Mouse (Mus musculus) embryo, embryonic 10.5 days (tissue): Measurements from ENCODE around the gene Gm5431.
"Not testable (repeated sequence)": the region's sequence is repeated elsewhere in the genome, so short reads cannot be mapped to it uniquely, and the experiment has no call there.

Experiments used
- DNase-seq: peaks from one replicate; pipeline ENCODE4 v3.0.0-alpha.2; 2015; ENCODE audit warnings: low spot score

Gene Gm5431

GRCm38 (mm10) chr11:48902021-48902420, at the start of gene Gm5431:
TSS of gene Gm5431 (minus strand) at chr11:48902214.
- DNase-seq: no peak

GRCm38 (mm10) chr11:48946090-48946489, 44.1 kb upstream of the Gm5431 start, which contains the start of gene Psme2b:
TSS of gene Psme2b (minus strand) at chr11:48946190.
- DNase-seq: not testable (repeated sequence)

GRCm38 (mm10) chr11:48939286-48939685, 37.3 kb upstream of the Gm5431 start:
- not testable (repeated sequence) for DNase-seq

- DNase-seq: not testable (repeated sequence)
Measured at GRCm38 (mm10) chr11:48935291-48935690, 33.3 kb upstream of the Gm5431 start.

GRCm38 (mm10) chr11:48933923-48934322, 31.9 kb upstream of the Gm5431 start:
- DNase-seq: not testable (repeated sequence)

- not testable (repeated sequence) for DNase-seq
Measured at GRCm38 (mm10) chr11:48933422-48933821, 31.4 kb upstream of the Gm5431 start.

GRCm38 (mm10) chr11:48928068-48928467, 26.1 kb upstream of the Gm5431 start:
- not testable (repeated sequence) for DNase-seq

GRCm38 (mm10) chr11:48926437-48926836, 24.4 kb upstream of the Gm5431 start:
- not testable (repeated sequence) for DNase-seq

- not testable (repeated sequence) for DNase-seq
Measured at GRCm38 (mm10) chr11:48923818-48924217, 21.8 kb upstream of the Gm5431 start.

- no peak for DNase-seq
Measured at GRCm38 (mm10) chr11:48918380-48918779, 16.4 kb upstream of the Gm5431 start.

- DNase-seq: no peak
Measured at GRCm38 (mm10) chr11:48913611-48914010, 11.6 kb upstream of the Gm5431 start.

GRCm38 (mm10) chr11:48908459-48908858, 6.4 kb upstream of the Gm5431 start:
- no peak for DNase-seq

GRCm38 (mm10) chr11:48901567-48901930, 465 bp downstream of the Gm5431 start:
- not testable (repeated sequence) for DNase-seq

GRCm38 (mm10) chr11:48900654-48901566, 1.1 kb downstream of the Gm5431 start:
- not testable (repeated sequence) for DNase-seq

GRCm38 (mm10) chr11:48898812-48899431, 3.1 kb downstream of the Gm5431 start:
- DNase-seq: no peak

GRCm38 (mm10) chr11:48876680-48877079, 25.3 kb downstream of the Gm5431 start:
- DNase-seq: no peak

GRCm38 (mm10) chr11:48875343-48875837, 26.6 kb downstream of the Gm5431 start:
- not testable (repeated sequence) for DNase-seq

- peak; percentile 81 for DNase-seq
Measured at GRCm38 (mm10) chr11:48874465-48874864, 27.5 kb downstream of the Gm5431 start.

- no peak for DNase-seq
Measured at GRCm38 (mm10) chr11:48873591-48874290, 28.3 kb downstream of the Gm5431 start.

- DNase-seq: no peak
Measured at GRCm38 (mm10) chr11:48872695-48873300, 29.2 kb downstream of the Gm5431 start.

- peak; percentile 52 for DNase-seq
Measured at GRCm38 (mm10) chr11:48871817-48872541, 30.0 kb downstream of the Gm5431 start.
